Mouse (Mus musculus) ES-E14 (cell line): ENCODE data around the gene Etnk2.

ENCODE experiments used
- CHD2 ChIP-seq: IDR thresholded peaks from 2 replicates; pipeline ENCODE4 v1.6.1; 2014; ENCODE audit warnings: mild to moderate bottlenecking, low read depth, low read length, inconsistent platforms
- HCFC1 ChIP-seq: IDR thresholded peaks from 2 replicates; pipeline ENCODE4 v1.6.1; 2012; ENCODE audit warnings: low read length, inconsistent platforms, borderline replicate concordance; ENCODE audit not compliant: insufficient read depth
- MAFK ChIP-seq: IDR thresholded peaks from 2 replicates; pipeline ENCODE4 v1.6.1; 2014; ENCODE audit warnings: mild to moderate bottlenecking, low read depth, low read length, inconsistent platforms; ENCODE audit not compliant: insufficient read depth

DNA sequence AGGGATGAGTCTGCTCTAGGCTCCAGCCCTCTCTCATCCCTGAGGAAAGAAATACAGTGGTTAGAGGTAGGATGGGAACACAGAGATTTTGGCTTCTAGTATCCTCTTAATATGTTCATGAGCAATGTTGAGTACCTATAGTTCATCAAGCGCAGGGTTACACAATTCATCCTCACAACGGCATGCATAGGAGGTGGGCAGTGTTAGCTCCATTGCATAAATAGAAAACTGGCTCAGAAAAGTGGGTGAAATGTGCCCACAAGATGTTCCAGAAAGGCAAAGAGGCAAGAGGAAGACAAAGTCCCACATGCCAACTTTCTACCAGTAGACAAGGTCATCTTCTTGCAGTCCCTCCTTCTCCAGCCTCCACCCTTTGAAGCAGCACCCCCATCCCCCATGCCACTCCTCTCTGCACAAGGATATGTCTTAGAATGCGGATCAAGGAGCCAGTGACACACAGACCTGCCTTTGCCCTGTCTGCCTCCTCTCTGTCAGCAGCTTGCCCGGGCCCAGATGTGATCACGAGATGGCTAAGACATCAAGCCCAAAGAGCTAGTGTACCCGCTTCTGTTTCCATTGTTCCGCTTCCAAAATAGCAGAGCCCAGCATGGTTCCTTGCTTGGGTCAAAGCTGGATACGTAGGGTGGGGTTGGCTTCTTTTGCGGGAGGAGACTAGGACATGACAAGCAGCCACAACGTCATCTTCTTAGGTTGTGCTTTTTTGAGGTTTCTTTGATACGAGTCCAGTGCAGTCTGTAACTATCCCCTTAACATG is 30.5 kb upstream of the Etnk2 start:
- TF ChIP-seq CHD2 (no peak), HCFC1 (no peak), MAFK (no peak)
